Mouse (Mus musculus): ENCODE measurements around the gene Ccdc73. TPM values are rescaled to one million over a fixed set of nuclear protein-coding genes. Genes with fewer than 3 reads are reported as not detected.
"Not testable (repeated sequence)": the region's sequence is repeated elsewhere in the genome, so short reads cannot be mapped to it uniquely, and the experiment has no call there.

Ccdc73 gene
- 27.0 and 28.0 TPM in 2 replicates for polyA plus RNA-seq (2012; rRNA removed)

DNA sequence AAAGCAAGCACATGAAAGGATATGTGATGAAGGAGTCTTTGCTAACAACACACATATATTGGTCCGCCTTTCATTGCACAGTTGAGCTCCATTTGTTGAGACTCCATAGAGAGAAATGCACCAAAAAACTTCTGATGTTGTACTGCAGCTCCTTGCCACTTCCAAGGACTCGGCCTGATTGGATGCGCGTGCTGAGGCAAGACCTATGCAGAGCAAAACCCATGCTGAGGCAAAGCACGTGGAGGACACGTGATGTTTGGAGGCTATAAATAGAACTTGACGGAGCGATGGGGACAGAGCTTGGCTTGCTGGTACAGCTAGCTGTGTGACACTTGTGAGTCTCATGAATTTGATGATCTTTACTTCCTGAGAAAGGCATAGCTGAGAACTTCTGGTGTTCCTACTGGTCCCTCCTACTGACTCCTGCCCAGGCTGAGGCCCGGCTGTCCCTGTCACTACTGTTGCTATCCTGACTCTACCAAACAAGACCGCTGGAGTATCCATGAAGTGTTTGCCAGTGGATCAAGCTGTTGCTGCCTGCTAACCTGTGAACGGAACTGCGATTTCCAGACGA is at the start of gene Ccdc73:
TSS of gene Ccdc73 (plus strand) at position 524 of the 574 bp plus-strand sequence.
- Histone ChIP-seq H3K4me3 (ENCODE audit: control insufficient read depth, low read depth, low read length) (no peak within 1 kb of the TSS), H3K27me3 (ENCODE audit: control insufficient read depth, insufficient read depth, low read length) (no peaks in the 10 kb centered on the region), H3K36me3 (ENCODE audit: control insufficient read depth, insufficient read depth, low read length) (no peaks in the 10 kb centered on the region), H3K27ac (ENCODE audit: control insufficient read depth, insufficient read depth, low read depth, low read length) (no peak within 1 kb of the TSS), H3K4me1 (ENCODE audit: control insufficient read depth, insufficient read depth, low read length) (no peaks in the 10 kb centered on the region)
- TF ChIP-seq POLR2A (IDR thresholded peaks at IDR 0.05; ENCODE audit: control insufficient read depth, low read depth, low read length) (no peak), CTCF (IDR thresholded peaks at IDR 0.05; ENCODE audit: control insufficient read depth, insufficient read depth, insufficient replicate concordance, low read depth, low read length) (no peak)

DNA sequence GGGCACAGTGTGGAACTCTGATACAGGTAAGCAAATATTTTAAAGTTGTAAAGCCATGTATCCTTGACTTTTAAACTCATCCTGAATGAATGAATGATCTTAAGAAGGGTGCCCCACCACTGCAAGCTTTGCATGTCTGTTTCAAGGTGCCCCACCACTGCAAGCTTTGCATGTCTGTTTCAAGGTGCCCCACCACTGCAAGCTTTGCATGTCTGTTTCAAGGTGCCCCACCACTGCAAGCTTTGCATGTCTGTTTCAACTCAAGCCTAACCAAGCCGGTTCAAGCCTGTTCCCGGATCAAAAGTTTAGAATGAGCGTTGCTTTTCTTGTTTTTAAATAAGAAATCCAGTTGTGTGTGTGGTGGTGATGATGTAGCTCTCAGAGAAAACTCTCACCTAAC is 48.8 kb upstream of the Ccdc73 start:
- not testable (repeated sequence) for H3K36me3 ChIP-seq (ENCODE audit: control insufficient read depth, insufficient read depth, low read length); H3K27ac ChIP-seq (ENCODE audit: control insufficient read depth, insufficient read depth, low read depth, low read length); H3K27me3 ChIP-seq (ENCODE audit: control insufficient read depth, insufficient read depth, low read length); H3K4me3 ChIP-seq (ENCODE audit: control insufficient read depth, low read depth, low read length)
- peaks cover 11% of the 10 kb centered on the region for H3K4me1 ChIP-seq (ENCODE audit: control insufficient read depth, insufficient read depth, low read length)

DNA sequence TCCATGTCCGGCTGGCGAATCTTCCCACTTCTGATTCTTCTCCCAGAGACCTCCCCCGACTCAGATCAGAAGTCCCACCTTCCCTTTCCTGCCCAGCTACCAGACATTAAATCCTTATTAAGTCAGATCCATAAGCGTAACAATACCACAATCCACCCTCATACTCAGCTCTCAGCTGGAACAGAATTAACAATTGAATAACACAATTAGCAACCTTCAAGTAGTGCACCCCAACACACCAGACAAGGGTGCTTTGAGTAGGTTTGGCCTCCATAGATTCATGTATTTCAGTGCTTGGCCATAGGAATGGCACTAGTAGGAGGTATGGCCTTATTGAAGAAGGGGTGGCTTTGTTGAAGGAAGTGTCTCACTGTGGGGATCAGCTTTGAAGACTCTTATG is 41.4 kb upstream of the Ccdc73 start:
- Histone ChIP-seq H3K4me1 (ENCODE audit: control insufficient read depth, insufficient read depth, low read length) (no peaks in the 10 kb centered on the region), H3K27me3 (ENCODE audit: control insufficient read depth, insufficient read depth, low read length) (no peaks in the 10 kb centered on the region), H3K27ac (ENCODE audit: control insufficient read depth, insufficient read depth, low read depth, low read length) (no peak overlapping the region), H3K4me3 (ENCODE audit: control insufficient read depth, low read depth, low read length) (no peak overlapping the region), H3K36me3 (ENCODE audit: control insufficient read depth, insufficient read depth, low read length) (no peaks in the 10 kb centered on the region)
- TF ChIP-seq POLR2A (IDR thresholded peaks at IDR 0.05; ENCODE audit: control insufficient read depth, low read depth, low read length) (no peak), CTCF (IDR thresholded peaks at IDR 0.05; ENCODE audit: control insufficient read depth, insufficient read depth, insufficient replicate concordance, low read depth, low read length) (no peak)

DNA sequence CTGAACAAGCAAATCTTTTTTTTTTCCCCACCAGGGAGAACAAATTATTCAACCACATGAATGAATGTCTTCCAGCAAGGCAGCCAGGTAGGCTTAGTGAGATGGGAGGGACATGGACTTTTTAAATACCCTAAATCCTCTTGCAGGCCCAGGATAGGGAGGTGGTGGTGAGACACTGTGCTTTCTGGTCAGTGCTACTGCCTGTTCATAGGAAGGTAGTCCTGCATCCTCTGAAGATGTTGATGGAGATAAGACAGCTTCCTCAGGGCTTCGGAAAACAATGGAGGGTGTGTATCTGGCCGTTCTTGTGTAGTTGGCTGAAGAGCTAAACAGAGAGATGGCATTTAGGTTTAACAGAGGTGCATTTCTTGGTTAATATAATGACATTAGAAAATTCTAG is 35.1 kb upstream of the Ccdc73 start:
- Histone ChIP-seq H3K27me3 (ENCODE audit: control insufficient read depth, insufficient read depth, low read length) (no peaks in the 10 kb centered on the region), H3K27ac (ENCODE audit: control insufficient read depth, insufficient read depth, low read depth, low read length) (no peak overlapping the region), H3K4me3 (ENCODE audit: control insufficient read depth, low read depth, low read length) (no peak overlapping the region), H3K4me1 (ENCODE audit: control insufficient read depth, insufficient read depth, low read length) (no peaks in the 10 kb centered on the region), H3K36me3 (ENCODE audit: control insufficient read depth, insufficient read depth, low read length) (no peaks in the 10 kb centered on the region)
- no peak for TF ChIP-seq POLR2A (IDR thresholded peaks at IDR 0.05; ENCODE audit: control insufficient read depth, low read depth, low read length)
- TF ChIP-seq CTCF (IDR thresholded peaks at IDR 0.05; ENCODE audit: control insufficient read depth, insufficient read depth, insufficient replicate concordance, low read depth, low read length), result no peak

DNA sequence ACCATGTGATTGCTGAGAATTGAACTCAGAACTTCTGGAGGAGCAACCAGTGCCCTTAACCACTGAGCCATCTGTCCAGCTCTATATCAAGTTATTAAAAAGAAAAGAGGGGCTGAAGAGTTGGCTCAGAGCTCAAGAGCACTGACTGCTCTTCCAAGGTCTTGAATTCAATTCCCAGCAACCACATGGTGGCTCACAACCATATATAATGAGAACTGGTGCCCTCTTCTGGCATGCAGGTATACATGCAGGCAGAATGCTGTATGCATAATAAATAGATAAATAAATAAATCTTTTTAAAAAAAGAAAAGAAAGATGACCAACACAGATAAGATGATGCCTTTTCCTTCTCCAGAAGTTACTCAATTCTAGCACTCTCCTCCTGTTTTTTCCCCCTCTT is 26.6 kb upstream of the Ccdc73 start:
- H3K27ac ChIP-seq (ENCODE audit: control insufficient read depth, insufficient read depth, low read depth, low read length), result no peak overlapping the region
- no peaks in the 10 kb centered on the region for H3K36me3 ChIP-seq (ENCODE audit: control insufficient read depth, insufficient read depth, low read length)
- TF ChIP-seq CTCF (IDR thresholded peaks at IDR 0.05; ENCODE audit: control insufficient read depth, insufficient read depth, insufficient replicate concordance, low read depth, low read length) (no peak), POLR2A (IDR thresholded peaks at IDR 0.05; ENCODE audit: control insufficient read depth, low read depth, low read length) (no peak)
- H3K4me3 ChIP-seq (ENCODE audit: control insufficient read depth, low read depth, low read length), result no peak overlapping the region
- no peaks in the 10 kb centered on the region for H3K4me1 ChIP-seq (ENCODE audit: control insufficient read depth, insufficient read depth, low read length)
- H3K27me3 ChIP-seq (ENCODE audit: control insufficient read depth, insufficient read depth, low read length), result no peaks in the 10 kb centered on the region

DNA sequence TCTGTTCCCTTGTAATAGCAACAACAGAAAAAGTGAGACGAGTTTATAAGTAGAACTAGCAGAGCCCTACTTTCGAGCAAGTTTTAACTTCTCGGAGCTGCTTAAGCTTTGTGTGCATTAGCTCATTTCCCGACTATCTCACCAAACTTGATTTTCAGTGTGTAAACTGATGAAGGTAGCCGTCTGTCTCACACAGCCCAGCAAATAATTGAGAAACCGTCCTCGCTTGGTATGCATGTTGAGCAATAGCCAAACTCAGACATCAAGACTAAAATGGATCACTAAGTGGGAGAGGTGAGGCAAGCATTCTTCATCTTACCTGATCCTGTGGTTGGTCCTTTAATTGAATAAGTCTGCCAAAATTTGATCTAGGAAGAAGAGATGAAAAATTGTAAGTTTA is 25.9 kb upstream of the Ccdc73 start:
- TF ChIP-seq POLR2A (IDR thresholded peaks at IDR 0.05; ENCODE audit: control insufficient read depth, low read depth, low read length) (no peak), CTCF (IDR thresholded peaks at IDR 0.05; ENCODE audit: control insufficient read depth, insufficient read depth, insufficient replicate concordance, low read depth, low read length) (no peak)
- H3K27ac ChIP-seq (ENCODE audit: control insufficient read depth, insufficient read depth, low read depth, low read length), result no peak overlapping the region
- H3K4me1 ChIP-seq (ENCODE audit: control insufficient read depth, insufficient read depth, low read length), result no peaks in the 10 kb centered on the region
- no peaks in the 10 kb centered on the region for H3K27me3 ChIP-seq (ENCODE audit: control insufficient read depth, insufficient read depth, low read length)
- no peak overlapping the region for H3K4me3 ChIP-seq (ENCODE audit: control insufficient read depth, low read depth, low read length)
- no peaks in the 10 kb centered on the region for H3K36me3 ChIP-seq (ENCODE audit: control insufficient read depth, insufficient read depth, low read length)

DNA sequence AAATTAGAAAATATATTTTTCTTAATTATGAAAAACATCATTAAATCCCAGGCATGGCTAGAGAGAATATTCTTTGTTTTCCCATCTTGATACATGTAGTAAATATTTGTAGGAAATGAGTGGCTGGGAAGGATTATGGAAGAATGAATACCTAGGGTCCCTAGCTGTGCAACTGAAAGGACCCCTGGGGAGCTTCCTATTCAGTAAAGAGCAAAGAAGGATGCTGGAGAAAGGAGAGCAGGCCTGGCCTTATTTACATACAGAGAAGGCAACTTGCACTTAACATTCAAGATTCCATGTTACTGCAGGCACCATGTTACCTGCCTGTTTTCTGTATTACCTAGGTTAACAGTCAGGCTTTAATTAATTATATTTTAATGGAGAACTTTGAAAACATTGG is 25.0 kb upstream of the Ccdc73 start:
- Histone ChIP-seq H3K4me1 (ENCODE audit: control insufficient read depth, insufficient read depth, low read length) (no peaks in the 10 kb centered on the region), H3K4me3 (ENCODE audit: control insufficient read depth, low read depth, low read length) (no peak overlapping the region), H3K27ac (ENCODE audit: control insufficient read depth, insufficient read depth, low read depth, low read length) (no peak overlapping the region), H3K27me3 (ENCODE audit: control insufficient read depth, insufficient read depth, low read length) (no peaks in the 10 kb centered on the region), H3K36me3 (ENCODE audit: control insufficient read depth, insufficient read depth, low read length) (no peaks in the 10 kb centered on the region)
- TF ChIP-seq CTCF (IDR thresholded peaks at IDR 0.05; ENCODE audit: control insufficient read depth, insufficient read depth, insufficient replicate concordance, low read depth, low read length), result no peak

All from testis, adult 2 months (tissue).